Mouse (Mus musculus) neural tube, embryonic 12.5 days (tissue): ENCODE data around the gene Sema5b. TPM values are rescaled to one million over a fixed set of nuclear protein-coding genes. Genes with fewer than 3 reads are reported as not detected.
"Not testable (repeated sequence)": the region's sequence is repeated elsewhere in the genome, so short reads cannot be mapped to it uniquely, and the experiment has no call there.

Experiments used
- ATAC-seq: fragments of 200-750 bp; cut with Nextera tagmentation; 2 replicates; pipeline ENCODE4 v1.8.0; 2017; ENCODE audit warnings: low read depth, mild to moderate bottlenecking, moderate TSS enrichment, moderate library complexity; ENCODE audit not compliant: low FRiP score
- H3K27ac ChIP-seq: fragments of 300-500 bp; sonication (generic); 2 replicates; pipeline ENCODE4 v1.5.1; 2016
- H3K27me3 ChIP-seq: fragments of 300-500 bp; sonication (generic); replicated peaks from 2 replicates; pipeline ENCODE4 v1.6.1; 2016; ENCODE audit warnings: mild to moderate bottlenecking
- H3K36me3 ChIP-seq: fragments of 300-500 bp; sonication (generic); 2 replicates; pipeline ENCODE4 v1.6.1; 2016; ENCODE audit warnings: mild to moderate bottlenecking
- H3K4me1 ChIP-seq: fragments of 300-500 bp; sonication (generic); 2 replicates; pipeline ENCODE4 v1.6.1; 2016
- H3K4me2 ChIP-seq: fragments of 300-500 bp; sonication (generic); replicated peaks from 2 replicates; pipeline ENCODE4 v1.6.1; 2016; ENCODE audit warnings: mild to moderate bottlenecking
- H3K4me3 ChIP-seq: fragments of 300-500 bp; sonication (generic); 2 replicates; pipeline ENCODE4 v1.5.1; 2016
- H3K9ac ChIP-seq: fragments of 300-500 bp; sonication (generic); 2 replicates; pipeline ENCODE4 v1.6.1; 2016; ENCODE audit warnings: mild to moderate bottlenecking
- H3K9me3 ChIP-seq: fragments of 300-500 bp; sonication (generic); 2 replicates; pipeline ENCODE4 v1.6.1; 2016; ENCODE audit warnings: mild to moderate bottlenecking
- WGBS: fragments of 180-500 bp; shearing (Covaris S2); methylation state at CpG from one replicate; pipeline ENCODE4 v1.1.7; 2016; 5-methylcytosine and 5-hydroxymethylcytosine counted together
- polyA plus RNA-seq: library from polyadenylated mRNA; unstranded; fragments of >200 nt; fragmentation: Nextera tagmentation; extraction: Ambion mirVana; gene quantifications from 2 replicates; pipeline ENCODE4 v1.2.1, GENCODE M21; 2016

Sema5b gene
- polyA plus RNA-seq, 1 experiment from 2014 or later, result 46.1 TPM

- no peak overlapping the region for H3K4me3 ChIP-seq
- no peak overlapping the region for H3K9ac ChIP-seq
- peaks cover 8% of the 10 kb centered on the region; the same call in 1 of the 2 replicates for H3K4me1 ChIP-seq
- ATAC-seq, result no peak
- no peak overlapping the region for H3K4me2 ChIP-seq
- no peaks in the 10 kb centered on the region for H3K27me3 ChIP-seq
- no peaks in the 10 kb centered on the region for H3K9me3 ChIP-seq
- 70% methylated on average over 6 of the region's 6 CpGs for WGBS
- 0 out of 2 replicates have a peak, but pooled peaks cover 4% of the 10 kb centered on the region for H3K36me3 ChIP-seq
- H3K27ac ChIP-seq, result no peak overlapping the region
These were observed 16.1 kb downstream of the Sema5b start for GRCm38 (mm10) chr16:35557038-35557437.

GRCm38 (mm10) chr16:35561541-35561940 lies 20.6 kb downstream of the Sema5b start:
- ATAC-seq, result no peak
- WGBS, result 87% methylated on average over 6 of the region's 6 CpGs
- H3K27ac ChIP-seq, result no peak overlapping the region
- H3K4me3 ChIP-seq, result no peak overlapping the region
- H3K4me2 ChIP-seq, result no peak overlapping the region
- no peaks in the 10 kb centered on the region for H3K27me3 ChIP-seq
- no peaks in the 10 kb centered on the region for H3K9me3 ChIP-seq
- no peak overlapping the region for H3K9ac ChIP-seq
- H3K4me1 ChIP-seq, result peaks cover 20% of the 10 kb centered on the region
- H3K36me3 ChIP-seq, result no peaks in the 10 kb centered on the region

- 49% methylated on average over 22 of the region's 22 CpGs for WGBS
- H3K4me2 ChIP-seq, result peak overlapping the region; percentile 40
- no peak overlapping the region for H3K4me3 ChIP-seq
- H3K9ac ChIP-seq, result no peak overlapping the region
- peaks cover 46% of the 10 kb centered on the region for H3K4me1 ChIP-seq
- H3K9me3 ChIP-seq, result no peaks in the 10 kb centered on the region
- no peak overlapping the region for H3K27ac ChIP-seq
- no peaks in the 10 kb centered on the region for H3K27me3 ChIP-seq
- H3K36me3 ChIP-seq, result no peaks in the 10 kb centered on the region
- ATAC-seq, result peak; percentile 68
These were observed 23.4 kb downstream of the Sema5b start for GRCm38 (mm10) chr16:35564246-35564905.

- not testable (repeated sequence) for H3K9me3 ChIP-seq
- H3K4me1 ChIP-seq, result peaks cover 53% of the 10 kb centered on the region
- WGBS, result 97% methylated on average over 5 of the region's 5 CpGs
These were observed 24.7 kb downstream of the Sema5b start for GRCm38 (mm10) chr16:35565601-35566000.

GRCm38 (mm10) chr16:35568225-35568880 lies 27.4 kb downstream of the Sema5b start:
- Histone ChIP-seq H3K4me2 (no peak overlapping the region; the same call in 1 of the 2 replicates), H3K9me3 (no peaks in the 10 kb centered on the region), H3K27me3 (no peaks in the 10 kb centered on the region), H3K4me1 (peaks cover 59% of the 10 kb centered on the region), H3K4me3 (no peak overlapping the region), H3K36me3 (no peaks in the 10 kb centered on the region), H3K9ac (no peak overlapping the region), H3K27ac (no peak overlapping the region)
- ATAC-seq, result no peak
- WGBS, result 55% methylated on average over 15 of the region's 15 CpGs

More at GRCm38 (mm10) chr16:35565601-35566000, 24.7 kb downstream of the Sema5b start:
- not testable (repeated sequence) for H3K4me3 ChIP-seq, H3K4me2 ChIP-seq, H3K27ac ChIP-seq, H3K27me3 ChIP-seq, ATAC-seq, H3K36me3 ChIP-seq, H3K9ac ChIP-seq

GRCm38 (mm10) chr16:35569347-35569746 lies 28.4 kb downstream of the Sema5b start:
- no peak overlapping the region for H3K4me3 ChIP-seq
- no peaks in the 10 kb centered on the region for H3K27me3 ChIP-seq
- H3K9ac ChIP-seq, result no peak overlapping the region
- no peaks in the 10 kb centered on the region for H3K36me3 ChIP-seq
- H3K4me2 ChIP-seq, result 0 out of 2 replicates have a peak overlapping the region, but pooled peaks have one; percentile 10
- 70% methylated on average over 2 of the region's 2 CpGs for WGBS
- H3K27ac ChIP-seq, result no peak overlapping the region
- ATAC-seq, result no peak
- H3K9me3 ChIP-seq, result no peaks in the 10 kb centered on the region
- peaks cover 59% of the 10 kb centered on the region for H3K4me1 ChIP-seq

GRCm38 (mm10) chr16:35569758-35570157 lies 28.8 kb downstream of the Sema5b start:
- H3K9ac ChIP-seq, result no peak overlapping the region
- no peaks in the 10 kb centered on the region for H3K36me3 ChIP-seq
- H3K27ac ChIP-seq, result no peak overlapping the region
- peaks cover 58% of the 10 kb centered on the region for H3K4me1 ChIP-seq
- no peak for ATAC-seq
- no peaks in the 10 kb centered on the region for H3K27me3 ChIP-seq
- H3K4me2 ChIP-seq, result 0 out of 2 replicates have a peak overlapping the region, but pooled peaks have one; percentile 10
- H3K9me3 ChIP-seq, result no peaks in the 10 kb centered on the region
- H3K4me3 ChIP-seq, result no peak overlapping the region
- WGBS, result 37% methylated on average over 9 of the region's 9 CpGs

- Histone ChIP-seq H3K27ac (no peak overlapping the region), H3K4me1 (peaks cover 61% of the 10 kb centered on the region), H3K9ac (no peak overlapping the region), H3K4me3 (no peak overlapping the region), H3K4me2 (no peak overlapping the region), H3K9me3 (no peaks in the 10 kb centered on the region), H3K27me3 (no peaks in the 10 kb centered on the region), H3K36me3 (no peaks in the 10 kb centered on the region)
- no peak for ATAC-seq
- WGBS, result 67% methylated on average over 12 of the region's 12 CpGs
These were observed 29.7 kb downstream of the Sema5b start for GRCm38 (mm10) chr16:35570627-35571026.

GRCm38 (mm10) chr16:35573586-35573985 lies 32.6 kb downstream of the Sema5b start:
- no peak overlapping the region for H3K27ac ChIP-seq
- 95% methylated on average over 3 of the region's 3 CpGs for WGBS

GRCm38 (mm10) chr16:35577181-35577941 lies 36.4 kb downstream of the Sema5b start:
- 49% methylated on average over 11 of the region's 11 CpGs for whole genome bisulfite sequencing
- ATAC-seq, result no peak
- Histone ChIP-seq H3K27me3 (no peaks in the 10 kb centered on the region), H3K27ac (no peak overlapping the region), H3K36me3 (no peaks in the 10 kb centered on the region), H3K9me3 (no peaks in the 10 kb centered on the region), H3K4me1 (peaks cover 65% of the 10 kb centered on the region), H3K9ac (no peak overlapping the region), H3K4me2 (no peak overlapping the region), H3K4me3 (no peak overlapping the region)

More at GRCm38 (mm10) chr16:35573586-35573985, 32.6 kb downstream of the Sema5b start:
- Histone ChIP-seq H3K9ac (no peak overlapping the region), H3K36me3 (no peaks in the 10 kb centered on the region), H3K9me3 (no peaks in the 10 kb centered on the region), H3K27me3 (no peaks in the 10 kb centered on the region), H3K4me3 (no peak overlapping the region), H3K4me2 (no peak overlapping the region), H3K4me1 (peaks cover 65% of the 10 kb centered on the region)
- no peak for ATAC-seq

GRCm38 (mm10) chr16:35581299-35581698 lies 40.4 kb downstream of the Sema5b start:
- H3K4me1 ChIP-seq, result peaks cover 65% of the 10 kb centered on the region
- peak overlapping the region; percentile 74 for H3K27ac ChIP-seq
- no peak overlapping the region for H3K4me3 ChIP-seq
- ATAC-seq, result peak; percentile 65
- H3K9me3 ChIP-seq, result no peaks in the 10 kb centered on the region
- 21% methylated on average over 7 of the region's 7 CpGs for WGBS
- H3K9ac ChIP-seq, result peak overlapping the region; percentile 34; the same call in 1 of the 2 replicates
- no peak overlapping the region for H3K4me2 ChIP-seq
- H3K36me3 ChIP-seq, result no peaks in the 10 kb centered on the region
- no peaks in the 10 kb centered on the region for H3K27me3 ChIP-seq

GRCm38 (mm10) chr16:35583551-35584080 lies 42.7 kb downstream of the Sema5b start:
- 64% methylated on average over 4 of the region's 4 CpGs for WGBS
- H3K4me2 ChIP-seq, result no peak overlapping the region

More at GRCm38 (mm10) chr16:35583551-35584080, 42.7 kb downstream of the Sema5b start:
- Histone ChIP-seq H3K4me1 (peaks cover 68% of the 10 kb centered on the region), H3K9me3 (no peaks in the 10 kb centered on the region), H3K9ac (no peak overlapping the region), H3K4me3 (no peak overlapping the region), H3K27ac (no peak overlapping the region), H3K27me3 (0 out of 2 replicates have a peak, but pooled peaks cover 3% of the 10 kb centered on the region), H3K36me3 (no peaks in the 10 kb centered on the region)
- ATAC-seq, result no peak
